Mouse (Mus musculus) heart, adult 2 months (tissue): Measurements from ENCODE around the gene Fbxo2. TPM values are rescaled to one million over a fixed set of nuclear protein-coding genes. Genes with fewer than 3 reads are reported as not detected.

ENCODE experiments used
- DNase-seq, 2 experiments: peaks; one replicate each; pipeline ENCODE4 v3.0.0; 2021
- H3K27ac ChIP-seq: fragments of 200-600 bp; 2 replicates; pipeline ENCODE4 v1.8.1; 2022
- H3K27me3 ChIP-seq: fragments of 200-500 bp; 2 replicates; pipeline ENCODE4 v1.6.1; 2012; ENCODE audit warnings: mild to moderate bottlenecking, low read length, inconsistent platforms, mixed read lengths; ENCODE audit not compliant: control insufficient read depth, insufficient read depth
- H3K36me3 ChIP-seq: fragments of 200-500 bp; 2 replicates; pipeline ENCODE4 v1.6.1; 2012; ENCODE audit warnings: low read length, inconsistent platforms; ENCODE audit not compliant: control insufficient read depth, insufficient read depth
- H3K4me1 ChIP-seq: fragments of 200-500 bp; 2 replicates; pipeline ENCODE4 v1.6.1; 2011; ENCODE audit warnings: low read length; ENCODE audit not compliant: control insufficient read depth, insufficient read depth
- H3K4me3 ChIP-seq: fragments of 200-600 bp; 2 replicates; pipeline ENCODE4 v1.8.1; 2022
- H3K79me2 ChIP-seq: fragments of 200-500 bp; replicated peaks from 2 replicates; pipeline ENCODE4 v1.6.1; 2012; ENCODE audit warnings: mild to moderate bottlenecking, inconsistent platforms, low read length, moderate library complexity, mixed read lengths; ENCODE audit not compliant: control insufficient read depth, insufficient read depth
- H3K9ac ChIP-seq: fragments of 200-500 bp; 2 replicates; pipeline ENCODE4 v1.6.1; 2012; ENCODE audit warnings: low read depth, mild to moderate bottlenecking, control low read depth, inconsistent platforms, low read length, mixed read lengths
- CTCF ChIP-seq: fragments of 200-600 bp; IDR thresholded peaks from 2 replicates; pipeline ENCODE4 v1.8.1; 2022; ENCODE audit warnings: antibody characterized with exemption, mild to moderate bottlenecking, moderate library complexity
- EP300 ChIP-seq: fragments of 200-500 bp; IDR thresholded peaks from 2 replicates; pipeline ENCODE4 v1.6.1; 2011; ENCODE audit warnings: low read depth, low read length, control low read depth; ENCODE audit not compliant: insufficient read depth
- POLR2A ChIP-seq: fragments of 200-500 bp; IDR thresholded peaks from 2 replicates; pipeline ENCODE4 v1.6.1; 2011; ENCODE audit warnings: mild to moderate bottlenecking, low read depth, low read length, control low read depth; ENCODE audit not compliant: insufficient read depth
- WGBS: fragments of 180-500 bp; shearing (Covaris S2); methylation state at CpG from one replicate; pipeline ENCODE4 v1.1.7; 2018; 5-methylcytosine and 5-hydroxymethylcytosine counted together
- intact Hi-C: fragments of 180-260 bp; cut with DNase I; formaldehyde crosslinking; loops from one replicate; pipeline ENCODE4 v1.15.1; 2025
- polyA plus RNA-seq: library from polyadenylated mRNA; depleted of rRNA; stranded (reverse); fragments of >200 nt; gene quantifications from 2 replicates; pipeline ENCODE4 v1.2.3, GENCODE M21; 2012
- total RNA-seq, 2 experiments: library from RNA; stranded (reverse); gene quantifications; 2 replicates each; pipeline ENCODE4 v1.2.3; 2021

Gene Fbxo2
- total and polyA plus RNA-seq, 3 experiments, result 0.31 to 0.47 TPM; not detected in 1

DNA sequence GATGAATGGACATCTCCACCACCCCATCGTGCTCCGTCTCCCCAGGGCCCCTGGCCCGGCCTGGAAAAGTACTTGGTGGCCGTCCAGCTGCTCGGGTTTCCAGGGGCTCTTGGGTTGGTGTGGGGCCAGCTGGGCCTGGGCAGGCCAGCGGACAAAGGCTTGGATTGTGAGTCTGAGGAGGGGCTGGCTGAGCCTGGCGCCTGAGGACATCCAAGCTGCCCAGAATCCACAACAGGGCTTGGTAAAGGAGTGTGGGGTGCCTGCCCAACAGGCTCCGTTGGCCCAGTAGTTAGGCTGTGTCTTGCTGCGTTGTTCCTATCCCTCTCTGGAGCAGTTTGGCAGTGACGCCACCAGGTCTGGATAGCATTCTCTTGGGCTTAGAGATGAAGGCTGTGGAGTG is 6.0 kb downstream of the Fbxo2 start:
- Histone ChIP-seq H3K79me2 (no peaks in the 10 kb centered on the region), H3K36me3 (no peaks in the 10 kb centered on the region), H3K27me3 (peaks cover 7% of the 10 kb centered on the region; the same call in 1 of the 2 replicates), H3K4me1 (no peaks in the 10 kb centered on the region), H3K9ac (no peak overlapping the region), H3K27ac (no peak overlapping the region), H3K4me3 (no peak overlapping the region)
- no peak for TF ChIP-seq CTCF
- TF ChIP-seq EP300, result no peak
- TF ChIP-seq POLR2A, result no peak
- DNase-seq, result no peak
- 5% methylated on average over 10 of the region's 10 CpGs for WGBS
- intact Hi-C loops, result loop anchor here (5.0 kb wide), 1 partner anchor 441 kb away; no protein-coding TSS in a partner anchor

DNA sequence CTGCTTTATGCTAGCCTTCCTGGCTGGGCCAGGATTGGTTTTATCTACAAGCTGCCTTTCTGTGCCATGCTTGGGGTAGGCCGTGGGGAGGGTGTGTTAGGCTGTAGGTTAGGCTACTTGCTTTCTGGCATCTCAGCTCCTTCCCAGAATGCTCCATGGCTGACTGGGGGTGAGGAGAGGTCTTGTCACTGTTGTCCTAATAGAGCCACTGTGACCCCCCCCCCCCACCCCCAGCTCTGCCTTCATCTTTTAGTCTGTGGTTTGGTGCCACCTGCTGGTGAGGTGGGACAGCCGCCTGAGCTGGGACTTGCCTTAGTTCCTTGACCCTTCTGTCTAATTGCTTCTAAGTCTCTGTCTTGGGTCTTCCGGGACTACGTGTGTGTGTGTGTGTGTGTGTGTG is 6.6 kb downstream of the Fbxo2 start:
- H3K4me3 ChIP-seq, result no peak overlapping the region
- TF ChIP-seq EP300 (no peak), CTCF (peak; percentile 67)

DNA sequence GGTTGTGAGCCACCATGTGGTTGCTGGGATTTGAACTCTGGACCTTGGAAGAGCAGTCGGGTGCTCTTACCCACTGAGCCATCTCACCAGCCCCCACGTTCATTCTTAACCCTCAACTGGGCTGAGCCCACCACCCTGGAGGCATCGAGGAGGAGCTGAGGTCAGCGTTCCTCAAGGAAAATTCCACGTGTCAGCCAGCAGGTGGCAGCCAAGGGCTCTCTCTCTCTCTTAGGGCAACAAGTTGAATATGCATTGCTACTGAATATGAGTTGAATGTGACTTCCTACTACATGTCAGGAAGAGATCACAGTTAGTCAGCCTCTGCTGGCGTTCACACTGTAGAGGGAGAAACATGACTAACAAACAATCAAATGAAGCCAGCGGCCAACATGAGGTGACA is 7.9 kb downstream of the Fbxo2 start:
- no peaks in the 10 kb centered on the region for H3K36me3 ChIP-seq
- no peak for TF ChIP-seq POLR2A
- TF ChIP-seq EP300, result no peak
- peak; percentile 86 for TF ChIP-seq CTCF
- no peak overlapping the region for H3K4me3 ChIP-seq
- H3K27ac ChIP-seq, result no peak overlapping the region
- H3K9ac ChIP-seq, result no peak overlapping the region
- no peaks in the 10 kb centered on the region for H3K79me2 ChIP-seq
- peaks cover 11% of the 10 kb centered on the region for H3K27me3 ChIP-seq
- 17% methylated on average over 7 of the region's 7 CpGs for WGBS
- peak; percentile 56 to 74 for DNase-seq
- intact Hi-C loops, result loop anchor here (5.0 kb wide), 1 partner anchor 439 kb away; no protein-coding TSS in a partner anchor
- no peaks in the 10 kb centered on the region for H3K4me1 ChIP-seq

More for the DNA sequence above, 6.6 kb downstream of the Fbxo2 start:
- no peaks in the 10 kb centered on the region for H3K36me3 ChIP-seq
- 22% methylated on average over 4 of the region's 4 CpGs for WGBS
- DNase-seq, result peak; percentile 63 to 72
- no peaks in the 10 kb centered on the region for H3K4me1 ChIP-seq
- peaks cover 7% of the 10 kb centered on the region; the same call in 1 of the 2 replicates for H3K27me3 ChIP-seq
- no peak overlapping the region for H3K9ac ChIP-seq
- intact Hi-C loops, result loop anchor here (1.0 to 5.0 kb wide), 2 partner anchors 53 to 440 kb away; no protein-coding TSS in a partner anchor
- H3K27ac ChIP-seq, result no peak overlapping the region
- no peaks in the 10 kb centered on the region for H3K79me2 ChIP-seq

DNA sequence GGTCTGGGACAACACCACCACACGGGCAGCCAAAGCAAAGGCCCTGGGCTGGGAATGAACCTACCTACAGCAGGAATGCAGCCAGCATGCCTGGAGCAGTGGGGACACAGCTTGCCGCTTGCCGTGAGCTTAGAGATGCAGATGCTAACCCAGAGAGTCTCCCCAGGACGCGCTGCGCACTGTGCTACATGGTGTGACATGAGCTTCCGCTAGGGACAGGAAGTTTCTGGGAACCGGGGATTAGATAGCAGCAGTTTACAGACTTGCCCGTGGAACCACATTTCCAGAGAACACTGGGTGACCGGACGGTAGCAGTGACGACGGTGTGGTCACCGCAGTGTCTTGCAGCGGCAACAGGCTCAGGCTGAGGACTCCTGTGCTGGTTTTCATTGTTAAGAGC is 9.2 kb downstream of the Fbxo2 start:
- no peaks in the 10 kb centered on the region for H3K79me2 ChIP-seq
- TF ChIP-seq EP300 (no peak), POLR2A (no peak), CTCF (no peak)
- H3K27me3 ChIP-seq, result peaks cover 13% of the 10 kb centered on the region
- WGBS, result 19% methylated on average over 15 of the region's 15 CpGs
- intact Hi-C loops, result loop anchor here (5.0 kb wide), 1 partner anchor 438 kb away; no protein-coding TSS in a partner anchor
- no peaks in the 10 kb centered on the region for H3K4me1 ChIP-seq
- H3K4me3 ChIP-seq, result no peak overlapping the region
- no peak for DNase-seq
- H3K36me3 ChIP-seq, result no peaks in the 10 kb centered on the region
- H3K27ac ChIP-seq, result no peak overlapping the region
- no peak overlapping the region for H3K9ac ChIP-seq

DNA sequence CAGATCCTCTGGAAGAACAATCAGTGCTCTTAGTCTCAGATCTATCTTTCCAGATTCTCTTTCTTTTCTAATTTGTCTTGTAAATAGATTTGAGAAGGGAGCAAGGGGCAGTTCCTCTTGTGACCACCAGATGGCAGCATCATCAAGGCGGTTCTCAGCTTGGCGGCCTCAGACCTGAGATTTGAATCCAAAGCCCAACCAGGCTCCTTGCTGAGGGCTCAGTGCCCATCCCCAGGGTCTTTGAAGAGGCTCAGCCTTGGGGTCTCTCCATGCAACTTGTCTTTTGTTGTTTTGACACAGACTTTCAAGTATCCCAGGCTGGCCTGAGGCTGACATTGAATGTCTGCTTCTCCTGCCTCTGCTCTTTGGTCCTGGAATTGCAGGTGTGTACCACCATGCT is 10.4 kb downstream of the Fbxo2 start:
- intact Hi-C loops, result loop anchor here (2.0 kb wide), 1 partner anchor 258 kb away; no protein-coding TSS in a partner anchor
- peaks cover 10% of the 10 kb centered on the region for H3K27me3 ChIP-seq
- no peaks in the 10 kb centered on the region for H3K79me2 ChIP-seq
- no peaks in the 10 kb centered on the region for H3K36me3 ChIP-seq
- no peak for TF ChIP-seq EP300
- no peak for TF ChIP-seq CTCF
- TF ChIP-seq POLR2A, result no peak
- no peak overlapping the region for H3K4me3 ChIP-seq
- H3K9ac ChIP-seq, result no peak overlapping the region
- peak in 1 of 2 experiments; percentile 65 for DNase-seq
- no peaks in the 10 kb centered on the region for H3K4me1 ChIP-seq
- 2% methylated on average over 2 of the region's 2 CpGs for WGBS
- no peak overlapping the region for H3K27ac ChIP-seq

DNA sequence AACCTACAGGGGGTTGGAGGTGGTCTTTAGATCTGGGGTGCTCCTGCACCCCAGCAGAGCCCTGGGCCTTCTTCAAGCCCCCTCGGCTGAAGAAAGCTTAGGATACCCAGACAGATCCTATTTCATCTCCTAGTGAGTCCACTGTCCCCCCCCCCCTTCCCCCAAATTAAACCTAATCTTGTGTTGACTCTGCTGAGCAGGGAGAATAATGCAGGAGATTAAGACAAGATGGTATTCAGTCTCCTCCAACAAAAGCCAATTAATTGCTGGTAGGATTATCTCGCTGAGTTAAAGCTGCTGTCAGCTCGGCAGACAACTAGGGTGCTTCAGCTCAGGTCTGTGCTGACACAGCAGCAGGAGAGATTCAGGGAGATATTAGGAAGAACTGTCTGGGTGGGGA is 10.8 kb downstream of the Fbxo2 start:
- H3K79me2 ChIP-seq, result no peaks in the 10 kb centered on the region
- intact Hi-C loops, result loop anchor here (2.0 kb wide), 1 partner anchor 258 kb away; no protein-coding TSS in a partner anchor
- WGBS, result 40% methylated on average over 3 of the region's 3 CpGs
- TF ChIP-seq EP300 (no peak), POLR2A (no peak), CTCF (no peak)
- no peak overlapping the region for H3K27ac ChIP-seq
- H3K9ac ChIP-seq, result no peak overlapping the region
- H3K36me3 ChIP-seq, result no peaks in the 10 kb centered on the region
- no peak for DNase-seq
- no peak overlapping the region for H3K4me3 ChIP-seq
- H3K27me3 ChIP-seq, result peaks cover 10% of the 10 kb centered on the region
- no peaks in the 10 kb centered on the region for H3K4me1 ChIP-seq
